8 mouse cellular contexts compared by ENCODE assay signal in the genomic region with DNA sequence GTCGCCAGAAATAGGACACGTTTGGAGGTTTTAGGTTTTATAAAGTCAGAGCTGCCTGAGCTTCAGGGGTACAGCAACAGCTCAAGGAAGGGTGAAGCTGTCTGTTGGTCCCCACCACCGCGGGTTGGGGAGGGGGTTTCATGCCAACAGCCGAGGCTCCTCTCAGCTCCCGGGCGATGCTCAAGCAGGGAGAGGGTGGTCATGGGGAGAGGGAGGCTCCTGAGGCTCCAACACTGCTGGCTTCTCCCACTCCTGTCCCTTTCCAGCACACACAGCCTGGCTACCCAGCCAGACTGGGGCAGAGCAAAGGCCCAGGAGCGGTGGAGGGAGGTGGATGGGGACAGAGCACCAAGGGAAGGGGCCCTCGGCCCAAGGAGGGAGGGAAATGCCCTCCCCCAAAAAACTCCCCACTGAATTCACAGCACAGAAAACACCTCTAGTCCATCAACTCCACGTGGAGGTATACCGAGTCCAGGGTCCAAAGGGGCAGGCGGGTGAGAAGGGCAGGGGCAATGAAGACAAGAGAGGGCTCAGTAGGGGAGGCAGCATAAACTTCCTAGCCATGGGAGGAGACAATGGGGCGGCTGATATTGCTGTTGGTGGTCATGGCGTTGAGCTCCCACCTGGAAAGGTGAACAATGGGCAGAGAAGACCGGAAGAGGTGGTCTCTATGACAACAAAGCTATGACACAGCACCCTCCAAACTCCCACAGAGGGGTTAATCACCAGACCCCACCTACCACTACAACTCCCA. TPM values are rescaled to one million over a fixed set of nuclear protein-coding genes. Genes with fewer than 3 reads are reported as not detected.
A peak's percentile ranks its signal among the peaks of the same experiment; 100 is the strongest.
DNase-seq lines count a peak whose midpoint lies in the region; ATAC-seq lines count a peak whose summit lies in the region.

No protein-coding gene starts in this region.

- H3K9me3 ChIP-seq in forebrain, embryonic 15.5 days: no peaks in the 10 kb centered on the region
- no peaks in the 10 kb centered on the region for H3K9me3 ChIP-seq in liver, embryonic 15.5 days (replicated peaks)

- 13% methylated on average over 14 of the region's 15 CpGs for WGBS in forebrain, embryonic 15.5 days
- WGBS in liver, embryonic 15.5 days (ENCODE audit: insufficient replicate concordance): 36% methylated on average over 15 of the region's 15 CpGs

- peak overlapping the region; percentile 60 for H3K9ac ChIP-seq in forebrain, embryonic 15.5 days (replicated peaks)
- H3K9ac ChIP-seq in liver, embryonic 15.5 days: peak overlapping the region; percentile 81

- H3K4me3 ChIP-seq in forebrain, embryonic 15.5 days: peak overlapping the region; percentile 73
- peak overlapping the region; percentile 75 for H3K4me3 ChIP-seq in liver, embryonic 15.5 days (replicated peaks)

- DNase-seq in frontal cortex, postnatal 36 days (ENCODE audit: low spot score in 2 of 2): no peak
- DNase-seq in layer of hippocampus, adult 9-11 months: no peak
- DNase-seq in frontal cortex, postnatal 10 days (ENCODE audit: low spot score in 2 of 2): no peak
- DNase-seq in gastrocnemius, postnatal 10 days: no peak

- peak; percentile 22; the same call in 1 of the 2 replicates for ATAC-seq in frontal cortex, adult (ENCODE audit: low TSS enrichment)
- peak; percentile 36 for ATAC-seq in CD4-positive, CD25-positive, alpha-beta regulatory T cell, adult 4 months
- ATAC-seq in forebrain, embryonic 15.5 days (replicated peaks): peak; percentile 53
- peak; percentile 10; the same call in 1 of the 2 replicates for ATAC-seq in liver, embryonic 15.5 days (ENCODE audit: insufficient read depth)

- peak overlapping the region; percentile 83 for H3K4me2 ChIP-seq in forebrain, embryonic 15.5 days (replicated peaks)
- H3K4me2 ChIP-seq in liver, embryonic 15.5 days: peak overlapping the region; percentile 83

- H3K36me3 ChIP-seq in forebrain, embryonic 15.5 days: peaks cover 37% of the 10 kb centered on the region
- peaks cover 55% of the 10 kb centered on the region for H3K36me3 ChIP-seq in liver, embryonic 15.5 days (replicated peaks)

- H3K27me3 ChIP-seq in forebrain, embryonic 15.5 days: no peaks in the 10 kb centered on the region
- no peaks in the 10 kb centered on the region for H3K27me3 ChIP-seq in liver, embryonic 15.5 days

- peaks cover 33% of the 10 kb centered on the region for H3K4me1 ChIP-seq in forebrain, embryonic 15.5 days
- peaks cover 54% of the 10 kb centered on the region for H3K4me1 ChIP-seq in liver, embryonic 15.5 days (replicated peaks)

- H3K27ac ChIP-seq in forebrain, embryonic 15.5 days (replicated peaks): peak overlapping the region; percentile 69
- peak overlapping the region; percentile 84 for H3K27ac ChIP-seq in liver, embryonic 15.5 days (replicated peaks)

RNA-seq across cellular contexts. Expression of a gene that starts 0.6 kb away (rescaled TPM):
- polyA plus RNA-seq in CD4-positive, CD25-positive, alpha-beta regulatory T cell, adult 4 months (2017; shearing (Covaris generic)): 10 to 100 TPM; 47.2 to 62.6 TPM
- 49.5 and 49.9 TPM in 2 replicates for polyA plus RNA-seq in forebrain, embryonic 15.5 days (2015; fragmentation: Nextera tagmentation; extraction: Ambion mirVana)
- polyA plus RNA-seq in liver, embryonic 15.5 days (2015; fragmentation: Nextera tagmentation; extraction: Ambion mirVana): 21.5 and 22.6 TPM in 2 replicates
- total RNA-seq in gastrocnemius, postnatal 10 days (2021): 10 to 100 TPM; 12.8 to 18.2 TPM

RNA-seq across cellular contexts. Expression of a gene that starts 3.9 kb away (rescaled TPM):
- 100 to 1,000 TPM; 185 to 202 TPM for polyA plus RNA-seq in CD4-positive, CD25-positive, alpha-beta regulatory T cell, adult 4 months (2017; shearing (Covaris generic))
- polyA plus RNA-seq in forebrain, embryonic 15.5 days (2015; fragmentation: Nextera tagmentation; extraction: Ambion mirVana): 214 and 222 TPM in 2 replicates
- polyA plus RNA-seq in liver, embryonic 15.5 days (2015; fragmentation: Nextera tagmentation; extraction: Ambion mirVana): 55.1 and 56.7 TPM in 2 replicates
- total RNA-seq in gastrocnemius, postnatal 10 days (2021): 10 to 100 TPM; 70.0 to 81.0 TPM

RNA-seq across cellular contexts. Expression of a gene that starts 6.0 kb away (rescaled TPM):
- polyA plus RNA-seq in CD4-positive, CD25-positive, alpha-beta regulatory T cell, adult 4 months (2017; shearing (Covaris generic)): 10 to 100 TPM; 22.1 to 25.8 TPM
- 181 and 187 TPM in 2 replicates for polyA plus RNA-seq in forebrain, embryonic 15.5 days (2015; fragmentation: Nextera tagmentation; extraction: Ambion mirVana)
- polyA plus RNA-seq in liver, embryonic 15.5 days (2015; fragmentation: Nextera tagmentation; extraction: Ambion mirVana): 53.4 and 57.4 TPM in 2 replicates
- 100 to 1,000 TPM; 183 to 187 TPM for total RNA-seq in gastrocnemius, postnatal 10 days (2021)

RNA-seq across cellular contexts. Expression of a gene that starts 24.6 kb away (rescaled TPM):
- 1 to 10 TPM; 3.3 to 5.9 TPM for polyA plus RNA-seq in CD4-positive, CD25-positive, alpha-beta regulatory T cell, adult 4 months (2017; shearing (Covaris generic))
- polyA plus RNA-seq in forebrain, embryonic 15.5 days (2015; fragmentation: Nextera tagmentation; extraction: Ambion mirVana): 35.9 and 36.5 TPM in 2 replicates
- polyA plus RNA-seq in liver, embryonic 15.5 days (2015; fragmentation: Nextera tagmentation; extraction: Ambion mirVana): 9.7 and 11.5 TPM in 2 replicates
- total RNA-seq in gastrocnemius, postnatal 10 days (2021): 10 to 100 TPM; 39.8 to 50.5 TPM

RNA-seq across cellular contexts. Expression of a gene that starts 28.7 kb away (rescaled TPM):
- polyA plus RNA-seq in CD4-positive, CD25-positive, alpha-beta regulatory T cell, adult 4 months (2017; shearing (Covaris generic)): 10 to 100 TPM; 57.0 to 65.9 TPM
- polyA plus RNA-seq in forebrain, embryonic 15.5 days (2015; fragmentation: Nextera tagmentation; extraction: Ambion mirVana): 73.7 and 81.9 TPM in 2 replicates
- polyA plus RNA-seq in liver, embryonic 15.5 days (2015; fragmentation: Nextera tagmentation; extraction: Ambion mirVana): 67.9 and 69.4 TPM in 2 replicates
- total RNA-seq in gastrocnemius, postnatal 10 days (2021): 100 to 1,000 TPM; 101 to 117 TPM
